Mouse (Mus musculus) small intestine, adult 2 months (tissue): ENCODE results near the gene Pygm.

ENCODE experiments used
- CTCF ChIP-seq: fragments of 200-500 bp; IDR thresholded peaks from 2 replicates; pipeline ENCODE4 v1.5.1; 2012; ENCODE audit warnings: low read depth, mild to moderate bottlenecking, control low read depth, inconsistent platforms, low read length, moderate library complexity, mixed read lengths; ENCODE audit not compliant: insufficient replicate concordance, insufficient read length; ENCODE audit errors: extremely low read depth
- POLR2A ChIP-seq: fragments of 200-500 bp; IDR thresholded peaks from 2 replicates; pipeline ENCODE4 v1.6.1; 2012; ENCODE audit warnings: low read depth, mild to moderate bottlenecking, control low read depth, inconsistent platforms, low read length, moderate library complexity

GRCm38 (mm10) chr19:6372433-6372832 is 11.8 kb upstream of the Pygm start:
- TF ChIP-seq CTCF (no peak), POLR2A (no peak)
